Mouse (Mus musculus): ENCODE results near the gene Gm45337.
"Not testable (repeated sequence)": the region's sequence is repeated elsewhere in the genome, so short reads cannot be mapped to it uniquely, and the experiment has no call there.

Gene Gm45337

GRCm38 (mm10) chr7:142144507-142144906 is at the start of gene Gm45337:
Gene Gm45337 (minus strand): TSS chr7:142144607.
- DNase-seq = no peak

- no peak for DNase-seq
Measured at GRCm38 (mm10) chr7:142190289-142190688, 45.9 kb upstream of the Gm45337 start, which contains the start of gene Gm10153. Gene Gm10153 (minus strand): TSS chr7:142190389.

GRCm38 (mm10) chr7:142188156-142188555 is 43.7 kb upstream of the Gm45337 start:
- DNase-seq = no peak

GRCm38 (mm10) chr7:142181021-142181420 is 36.6 kb upstream of the Gm45337 start:
- no peak for DNase-seq

- no peak for DNase-seq
Measured at GRCm38 (mm10) chr7:142178685-142179084, 34.3 kb upstream of the Gm45337 start.

- DNase-seq = not testable (repeated sequence)
Measured at GRCm38 (mm10) chr7:142175905-142176304, 31.5 kb upstream of the Gm45337 start, which contains the start of gene Krtap5-2. Gene Krtap5-2 (minus strand): TSS chr7:142176005.

- DNase-seq = no peak
Measured at GRCm38 (mm10) chr7:142169836-142170235, 25.4 kb upstream of the Gm45337 start.

GRCm38 (mm10) chr7:142165639-142166038 is 21.2 kb upstream of the Gm45337 start, which contains the start of gene Gm4553:
Gene Gm4553 (minus strand): TSS chr7:142165739.
- not testable (repeated sequence) for DNase-seq

- no peak for DNase-seq
Measured at GRCm38 (mm10) chr7:142159366-142159765, 15.0 kb upstream of the Gm45337 start.

- DNase-seq = not testable (repeated sequence)
Measured at GRCm38 (mm10) chr7:142157013-142157412, 12.6 kb upstream of the Gm45337 start, which contains the start of gene Gm29735. Gene Gm29735 (minus strand): TSS chr7:142157113.

GRCm38 (mm10) chr7:142155308-142155707 is 10.9 kb upstream of the Gm45337 start:
- DNase-seq = no peak

GRCm38 (mm10) chr7:142152191-142152590 is 7.8 kb upstream of the Gm45337 start:
- no peak for DNase-seq

GRCm38 (mm10) chr7:142148633-142149032 is 4.2 kb upstream of the Gm45337 start:
- no peak for DNase-seq

- DNase-seq = peak; percentile 78
Measured at GRCm38 (mm10) chr7:142146033-142146432, 1.6 kb upstream of the Gm45337 start.

GRCm38 (mm10) chr7:142145413-142145940 is 1.1 kb upstream of the Gm45337 start:
- DNase-seq = no peak

- DNase-seq = not testable (repeated sequence)
Measured at GRCm38 (mm10) chr7:142143506-142144010, 849 bp downstream of the Gm45337 start.

- no peak for DNase-seq
Measured at GRCm38 (mm10) chr7:142140696-142141095, 3.7 kb downstream of the Gm45337 start.

- DNase-seq = not testable (repeated sequence)
Measured at GRCm38 (mm10) chr7:142135934-142136333, 8.5 kb downstream of the Gm45337 start, which contains the start of gene Gm39115. Gene Gm39115 (minus strand): TSS chr7:142136034.

GRCm38 (mm10) chr7:142134206-142134995 is 10.0 kb downstream of the Gm45337 start:
- peak; percentile 26 for DNase-seq

- no peak for DNase-seq
Measured at GRCm38 (mm10) chr7:142128843-142129242, 15.6 kb downstream of the Gm45337 start.

- DNase-seq = not testable (repeated sequence)
Measured at GRCm38 (mm10) chr7:142120629-142121028, 23.8 kb downstream of the Gm45337 start, which contains the start of gene Gm45618. Gene Gm45618 (minus strand): TSS chr7:142120729.

- peak; percentile 12 for DNase-seq
Measured at GRCm38 (mm10) chr7:142119632-142120031, 24.8 kb downstream of the Gm45337 start.

GRCm38 (mm10) chr7:142104747-142105146 is 39.7 kb downstream of the Gm45337 start:
- no peak for DNase-seq

GRCm38 (mm10) chr7:142097776-142098175 is 46.6 kb downstream of the Gm45337 start:
- DNase-seq = peak; percentile 89
